Mouse (Mus musculus) layer of hippocampus, postnatal 14 days (tissue): ENCODE measurements around the gene Mgarp. TPM values are rescaled to one million over a fixed set of nuclear protein-coding genes. Genes with fewer than 3 reads are reported as not detected.
"Not testable (repeated sequence)": the region's sequence is repeated elsewhere in the genome, so short reads cannot be mapped to it uniquely, and the experiment has no call there.

ENCODE experiments used
- DNase-seq, 2 experiments: peaks; one replicate each; pipeline ENCODE4 v3.0.0; 2021 to 2022; ENCODE audit warnings: low spot score in 2 of 2, mixed read lengths in 1 of 2
- total RNA-seq, 2 experiments: library from RNA; stranded (reverse); gene quantifications; 2 replicates each; pipeline ENCODE4 v1.2.3; 2021

Gene Mgarp
- total RNA-seq, 2 experiments from 2014 or later = not detected

DNA sequence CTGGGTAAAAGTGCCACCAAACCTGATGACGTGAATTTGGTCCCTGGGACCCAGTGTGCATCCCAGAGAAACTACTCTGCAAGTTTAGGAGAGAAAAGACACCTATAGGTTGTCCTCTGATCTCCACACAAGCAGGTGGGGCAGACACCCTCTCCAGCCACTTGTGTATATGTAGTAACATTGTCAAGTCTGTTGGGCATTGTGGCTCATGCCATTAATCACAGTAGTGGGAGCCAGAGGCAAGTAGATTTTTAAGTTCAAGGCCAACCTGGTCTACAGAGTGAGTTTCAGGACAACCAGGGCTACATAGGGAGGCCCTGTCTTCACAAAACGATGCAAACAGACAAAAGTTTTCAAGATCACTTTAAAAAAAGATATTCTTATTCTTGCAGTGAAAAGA, 24.7 kb downstream of the Mgarp start:
- no peak for DNase-seq

DNA sequence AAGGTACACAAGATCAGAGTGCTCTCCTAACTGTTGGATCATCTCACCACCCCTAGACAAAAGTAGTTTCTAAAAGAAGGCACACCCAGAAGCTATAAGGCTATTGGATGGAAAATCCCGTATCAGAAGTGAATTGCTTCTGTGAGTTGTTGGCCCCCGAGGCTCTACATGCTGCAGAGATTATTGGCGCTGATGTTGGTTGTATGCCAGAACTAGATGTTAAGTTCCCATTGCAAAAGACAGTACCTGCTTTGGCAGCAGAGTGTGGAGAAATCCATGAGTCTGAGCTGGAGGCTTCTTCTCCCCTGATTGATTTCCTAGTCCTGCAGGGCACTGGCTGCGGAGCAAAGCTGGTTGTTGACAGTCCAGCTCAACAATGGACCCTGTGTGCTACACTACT, 28.5 kb downstream of the Mgarp start:
- no peak for DNase-seq

DNA sequence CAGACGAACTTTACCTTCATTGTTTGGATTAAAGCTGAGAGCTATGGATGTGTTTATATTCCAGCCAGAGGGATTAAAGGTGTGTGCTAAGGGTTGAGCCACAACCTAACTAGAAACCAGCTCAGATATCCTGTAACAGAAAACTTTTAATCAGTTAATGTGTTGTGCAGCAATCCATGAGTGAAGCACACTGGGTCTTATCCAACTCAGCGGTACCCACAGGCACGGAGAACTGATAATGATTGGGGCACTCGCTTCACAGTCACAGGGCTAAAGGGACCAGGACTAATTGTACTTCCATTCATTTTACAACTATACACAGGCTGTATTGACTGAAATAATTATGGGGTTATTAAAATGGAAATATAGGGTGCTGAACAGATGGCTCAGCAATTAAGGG, 29.6 kb downstream of the Mgarp start:
- DNase-seq = no peak

DNA sequence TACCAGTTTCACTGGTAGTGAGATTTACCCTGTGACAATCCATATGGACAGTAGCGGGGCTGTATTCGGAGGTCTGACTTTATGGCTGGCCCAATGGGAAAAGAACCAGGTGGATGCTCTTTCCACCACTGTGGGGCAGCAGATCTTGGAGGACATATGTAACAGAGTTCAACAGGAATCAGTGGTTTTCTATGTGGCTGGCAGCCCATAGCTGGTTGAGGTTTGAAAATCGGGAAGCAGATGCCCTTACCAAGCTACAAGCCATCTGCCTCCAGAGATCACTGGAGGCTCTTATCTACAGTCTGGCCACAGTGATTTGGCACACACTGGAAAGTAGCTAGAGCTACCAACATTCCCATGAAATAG, 31.0 kb downstream of the Mgarp start:
- no peak for DNase-seq

- DNase-seq = peak; percentile 76 to 90
Observed at GRCm38 (mm10) chr3:51364703-51365516, 31.6 kb downstream of the Mgarp start.

GRCm38 (mm10) chr3:51361066-51361465, 35.5 kb downstream of the Mgarp start:
- DNase-seq = no peak

GRCm38 (mm10) chr3:51359558-51360307, 36.8 kb downstream of the Mgarp start:
- no peak for DNase-seq

- DNase-seq = peak; percentile 63 to 65
Observed at GRCm38 (mm10) chr3:51358660-51359557, 37.6 kb downstream of the Mgarp start.

DNA sequence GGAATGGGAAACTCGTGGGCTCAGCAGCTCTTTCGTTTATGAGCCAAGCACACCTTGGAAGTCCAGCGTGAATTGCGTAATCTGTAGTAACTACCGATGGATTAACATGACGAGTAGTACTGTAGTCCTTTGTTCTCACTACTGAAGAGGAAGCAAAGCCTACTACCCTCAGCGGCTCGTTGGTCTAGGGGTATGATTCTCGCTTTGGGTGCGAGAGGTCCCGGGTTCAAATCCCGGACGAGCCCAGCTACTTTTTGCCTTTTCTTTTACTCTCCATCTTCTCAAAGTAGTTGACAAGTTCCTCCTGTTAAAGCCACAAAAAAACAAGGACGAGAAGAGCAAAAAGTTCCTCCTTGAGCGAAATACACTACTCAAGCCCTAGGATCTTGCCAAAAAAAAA, 38.4 kb downstream of the Mgarp start:
- peak; percentile 61 to 78 for DNase-seq

GRCm38 (mm10) chr3:51357624-51358023, 38.9 kb downstream of the Mgarp start:
- DNase-seq = peak in 1 of 2 experiments; percentile 17

DNA sequence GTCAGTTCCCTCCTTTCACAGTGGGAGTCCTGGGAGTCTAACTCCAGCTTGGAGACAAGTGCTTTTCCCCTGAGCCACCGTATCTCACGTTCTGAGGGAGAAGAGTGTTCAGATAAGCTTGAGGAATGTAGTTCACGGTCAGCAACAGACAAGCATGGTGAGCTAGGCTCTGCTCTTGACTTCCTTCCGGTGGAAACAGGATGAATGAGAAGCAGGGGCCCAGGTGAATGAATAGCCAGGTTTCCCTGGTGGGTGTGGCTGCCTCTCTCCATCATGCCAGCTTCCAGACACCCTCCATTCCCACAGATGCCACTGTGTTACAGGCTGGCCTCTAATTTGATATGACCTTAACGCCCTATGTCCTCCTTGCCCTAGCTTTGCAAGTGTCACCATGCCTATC, 39.5 kb downstream of the Mgarp start:
- no peak for DNase-seq

DNA sequence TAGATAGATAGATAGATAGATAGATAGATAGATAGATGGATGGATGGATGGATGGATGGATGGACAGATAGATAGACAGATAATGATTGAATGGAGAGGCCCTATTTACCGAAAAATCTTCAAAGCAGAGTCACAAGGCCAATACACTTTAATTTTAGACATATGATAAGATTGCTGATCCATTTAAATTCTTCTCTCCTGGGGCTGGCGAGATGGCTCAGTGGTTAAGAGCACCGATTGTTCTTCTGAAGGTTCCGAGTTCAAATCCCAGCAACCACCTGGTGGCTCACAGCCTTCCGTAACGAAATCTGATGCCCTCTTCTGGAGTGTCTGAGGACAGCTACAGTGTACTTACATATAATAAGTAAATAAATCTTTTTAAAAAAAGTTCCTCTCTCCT, 41.6 kb downstream of the Mgarp start:
- DNase-seq = not testable (repeated sequence)

DNA sequence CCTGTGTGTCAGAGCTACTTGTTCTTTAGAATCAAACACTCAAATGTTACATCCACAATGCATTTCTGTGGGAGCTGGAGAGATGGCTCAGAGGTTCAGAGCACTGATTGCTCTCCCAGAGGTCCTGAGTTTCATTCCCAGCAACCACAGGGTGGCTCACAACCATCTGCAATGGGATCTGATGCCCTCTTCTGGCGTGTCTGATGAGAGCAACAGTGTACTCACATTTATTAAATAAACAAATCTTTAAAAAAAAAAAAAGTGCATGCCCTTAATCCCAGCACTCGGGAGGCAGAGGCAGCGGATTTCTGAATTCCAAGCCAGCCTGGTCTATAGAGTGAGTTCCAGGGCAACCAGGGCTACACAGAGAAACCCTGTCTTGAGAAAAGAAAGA, 42.5 kb downstream of the Mgarp start:
- no peak for DNase-seq

DNA sequence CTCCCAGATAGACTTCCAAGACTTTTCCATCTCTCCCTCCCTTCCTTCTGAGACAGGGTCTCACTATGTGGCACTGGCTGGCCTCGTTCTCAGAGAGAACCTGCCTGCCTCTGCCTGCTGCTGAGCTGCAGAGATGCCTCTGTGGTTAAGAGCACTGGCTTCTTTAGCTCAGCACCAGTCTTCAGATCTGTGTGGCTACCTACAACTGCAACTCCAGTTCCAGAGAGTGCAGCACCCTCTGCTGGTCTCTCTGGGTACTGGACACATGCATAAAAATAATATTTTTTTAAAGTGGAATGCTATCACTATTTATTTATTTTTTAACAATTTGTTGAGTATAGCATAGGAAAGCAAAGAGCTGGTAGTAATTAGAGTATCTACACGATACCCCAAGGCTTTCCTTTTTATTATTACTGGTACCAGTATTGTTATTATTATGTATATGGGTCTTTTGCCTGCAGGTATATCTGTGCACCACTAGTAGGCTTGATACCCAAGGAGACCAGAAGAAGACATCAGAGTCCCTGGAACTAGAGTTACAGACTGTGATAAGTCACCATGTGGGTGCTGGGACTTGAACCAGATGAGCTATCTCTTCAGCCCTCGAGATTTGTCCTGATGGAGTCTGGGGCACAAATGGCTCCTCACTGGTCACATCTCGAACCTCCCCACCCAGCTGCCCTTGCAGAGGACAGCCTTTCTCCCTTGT, 43.1 kb downstream of the Mgarp start:
- peak in 1 of 2 experiments; percentile 28 for DNase-seq

- no peak for DNase-seq
Observed at GRCm38 (mm10) chr3:51350806-51351205, 45.7 kb downstream of the Mgarp start.

- DNase-seq = no peak
Observed at GRCm38 (mm10) chr3:51348646-51349238, 47.8 kb downstream of the Mgarp start.

GRCm38 (mm10) chr3:51345017-51345416, 51.5 kb downstream of the Mgarp start:
- DNase-seq = not testable (repeated sequence)

DNA sequence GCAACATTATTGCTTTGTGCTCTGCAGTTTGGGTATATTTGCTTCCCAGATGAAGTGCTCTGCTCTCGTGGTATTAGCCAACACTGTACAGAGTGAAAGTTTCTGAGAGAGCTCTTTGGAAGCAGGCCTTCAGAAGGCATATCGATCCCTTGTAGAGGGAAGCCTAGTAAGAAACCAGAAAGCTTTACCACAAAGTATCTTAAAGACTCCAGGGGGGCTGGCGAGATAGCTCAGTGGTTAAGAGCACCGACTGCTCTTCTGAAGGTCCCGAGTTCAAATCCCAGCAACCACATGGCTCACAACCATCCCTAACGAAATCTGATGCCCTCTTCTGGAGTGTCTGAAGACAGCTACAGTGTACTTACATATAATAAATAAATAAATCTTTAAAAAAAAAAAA, 52.4 kb downstream of the Mgarp start:
- DNase-seq = not testable (repeated sequence)

- DNase-seq = no peak
Observed at GRCm38 (mm10) chr3:51343260-51343659, 53.3 kb downstream of the Mgarp start.

- DNase-seq = no peak
Observed at GRCm38 (mm10) chr3:51342152-51342551, 54.4 kb downstream of the Mgarp start.
